Mouse (Mus musculus): Measurements from ENCODE around the gene Chd4. TPM values are rescaled to one million over a fixed set of nuclear protein-coding genes. Genes with fewer than 3 reads are reported as not detected.

Gene Chd4
- total and polyA plus RNA-seq, 3 experiments: 93.0 to 232 (median 173) TPM

- H3K27me3 ChIP-seq (ENCODE audit: control insufficient read depth in 1 of 2, insufficient read depth in 2 of 2, low read length in 2 of 2): no peaks in the 10 kb centered on the region
- no peak overlapping the region for H3K4me3 ChIP-seq (ENCODE audit: control insufficient read depth in 1 of 2, insufficient read depth in 1 of 2, low read depth in 2 of 2, low read length in 2 of 2)
- no peak for DNase-seq (ENCODE audit: low read depth, low spot score)
- no peak overlapping the region for H3K27ac ChIP-seq (ENCODE audit: control insufficient read depth, low read depth, low read length)
- H3K79me2 ChIP-seq (ENCODE audit: control insufficient read depth, insufficient read depth, low read length, poor library complexity): peaks cover 22% of the 10 kb centered on the region
- H3K4me1 ChIP-seq (ENCODE audit: control insufficient read depth in 1 of 2, insufficient read depth in 2 of 2, low read length in 2 of 2): peaks cover 5 to 6% of the 10 kb centered on the region in 2 experiments; a peak in 2 of 4 replicates
- TF ChIP-seq KAT2A (conservative IDR thresholded peaks at IDR 0.05; ENCODE audit: low read depth, low read length) (no peak), TCF12 (IDR thresholded peaks at IDR 0.05; ENCODE audit: low read depth, low read length) (no peak), ZNF384 (IDR thresholded peaks at IDR 0.05; ENCODE audit: low read depth, low read length) (no peak), RCOR1 (IDR thresholded peaks at IDR 0.05; ENCODE audit: low read depth, low read length) (no peak), CHD2 (IDR thresholded peaks at IDR 0.05; ENCODE audit: low read length) (no peak), SIN3A (IDR thresholded peaks at IDR 0.05; ENCODE audit: low read length) (no peak), GABPA (IDR thresholded peaks at IDR 0.05; ENCODE audit: low read depth, low read length) (no peak), RAD21 (IDR thresholded peaks at IDR 0.05; ENCODE audit: low read depth, low read length) (no peak), MAX (IDR thresholded peaks at IDR 0.05; ENCODE audit: low read length) (no peak), JUND (IDR thresholded peaks at IDR 0.05; ENCODE audit: low read depth, low read length) (no peak), ZKSCAN1 (IDR thresholded peaks at IDR 0.05; ENCODE audit: low read depth, low read length) (no peak), ETS1 (IDR thresholded peaks at IDR 0.05; ENCODE audit: low read depth, low read length) (no peak), MYB (IDR thresholded peaks at IDR 0.05; ENCODE audit: low read depth, low read length) (no peak)
- no peaks in the 10 kb centered on the region for H3K9me3 ChIP-seq (replicated peaks; ENCODE audit: insufficient read depth, low read length)
- H3K36me3 ChIP-seq (ENCODE audit: control insufficient read depth in 1 of 2, insufficient read depth in 2 of 2, low read length in 2 of 2): peaks cover 7 to 24% of the 10 kb centered on the region in 2 experiments
- H3K9ac ChIP-seq (ENCODE audit: control insufficient read depth, low read depth, low read length, poor library complexity, severe bottlenecking): no peak overlapping the region
Observed at GRCm38 (mm10) chr6:125128724-125129123, 32.9 kb downstream of the Chd4 start.

GRCm38 (mm10) chr6:125129710-125130402 lies 34.1 kb downstream of the Chd4 start:
- no peaks in the 10 kb centered on the region for H3K27me3 ChIP-seq (ENCODE audit: control insufficient read depth in 1 of 2, insufficient read depth in 2 of 2, low read length in 2 of 2)
- no peaks in the 10 kb centered on the region for H3K9me3 ChIP-seq (replicated peaks; ENCODE audit: insufficient read depth, low read length)
- no peak overlapping the region for H3K4me3 ChIP-seq (ENCODE audit: control insufficient read depth in 1 of 2, insufficient read depth in 1 of 2, low read depth in 2 of 2, low read length in 2 of 2)
- no peak for DNase-seq (ENCODE audit: low read depth, low spot score)
- peaks cover 18 to 27% of the 10 kb centered on the region in 2 experiments for H3K36me3 ChIP-seq (ENCODE audit: control insufficient read depth in 1 of 2, insufficient read depth in 2 of 2, low read length in 2 of 2)
- no peak overlapping the region for H3K9ac ChIP-seq (ENCODE audit: control insufficient read depth, low read depth, low read length, poor library complexity, severe bottlenecking)
- TF ChIP-seq NRF1 (IDR thresholded peaks at IDR 0.05; ENCODE audit: insufficient read depth, low read depth, low read length, poor library complexity, severe bottlenecking) (no peak), TAL1 (IDR thresholded peaks at IDR 0.05; ENCODE audit: low read length) (no peak), MAFK (IDR thresholded peaks at IDR 0.05; ENCODE audit: borderline replicate concordance, low read depth, low read length) (no peak), RCOR1 (IDR thresholded peaks at IDR 0.05; ENCODE audit: low read depth, low read length) (no peak), EP300 (IDR thresholded peaks at IDR 0.05; ENCODE audit: low read depth in 1 of 2, low read length in 2 of 2) (no peak), ZMIZ1 (IDR thresholded peaks at IDR 0.05; ENCODE audit: low read depth, low read length) (no peak), MYC (IDR thresholded peaks at IDR 0.05; ENCODE audit: low read depth, low read length) (no peak), USF2 (IDR thresholded peaks at IDR 0.05; ENCODE audit: borderline replicate concordance in 1 of 2, insufficient read depth in 1 of 2, low read depth in 1 of 2, low read length in 2 of 2) (no peak), BHLHE40 (IDR thresholded peaks at IDR 0.05; ENCODE audit: borderline replicate concordance, low read depth, low read length) (no peak), MXI1 (IDR thresholded peaks at IDR 0.05; ENCODE audit: low read depth, low read length) (no peak)
- peaks cover 7 to 9% of the 10 kb centered on the region in 2 experiments; a peak in 2 of 4 replicates for H3K4me1 ChIP-seq (ENCODE audit: control insufficient read depth in 1 of 2, insufficient read depth in 2 of 2, low read length in 2 of 2)
- no peak overlapping the region for H3K27ac ChIP-seq (ENCODE audit: control insufficient read depth, low read depth, low read length)
- H3K79me2 ChIP-seq (ENCODE audit: control insufficient read depth, insufficient read depth, low read length, poor library complexity): peaks cover 34% of the 10 kb centered on the region
